Mouse (Mus musculus) hindbrain, embryonic 11.5 days (tissue): ENCODE measurements around the gene Lsm14b. TPM values are rescaled to one million over a fixed set of nuclear protein-coding genes. Genes with fewer than 3 reads are reported as not detected.

Experiments used
- ATAC-seq: fragments of 200-750 bp; cut with Nextera tagmentation; 2 replicates; pipeline ENCODE4 v1.8.0; 2017; ENCODE audit warnings: mild to moderate bottlenecking, moderate TSS enrichment, moderate library complexity; ENCODE audit not compliant: low FRiP score
- DNase-seq: peaks from one replicate; pipeline ENCODE4 v3.0.0-alpha.2; 2015; ENCODE audit warnings: low spot score
- H3K27ac ChIP-seq: fragments of 300-500 bp; sonication (generic); 2 replicates; pipeline ENCODE4 v1.5.1; 2014; ENCODE audit warnings: mild to moderate bottlenecking, low read depth, low read length
- H3K27me3 ChIP-seq: fragments of 300-500 bp; sonication (generic); 2 replicates; pipeline ENCODE4 v1.6.1; 2014; ENCODE audit warnings: mild to moderate bottlenecking, low read length, moderate library complexity, mixed read lengths; ENCODE audit not compliant: control insufficient read depth, insufficient read depth
- H3K36me3 ChIP-seq: fragments of 300-500 bp; sonication (generic); 2 replicates; pipeline ENCODE4 v1.6.1; 2014; ENCODE audit warnings: mild to moderate bottlenecking, low read length, moderate library complexity, mixed read lengths; ENCODE audit not compliant: control insufficient read depth, insufficient read depth
- H3K4me1 ChIP-seq: fragments of 300-500 bp; sonication (generic); replicated peaks from 2 replicates; pipeline ENCODE4 v1.6.1; 2014; ENCODE audit warnings: low read length, mixed read lengths; ENCODE audit not compliant: control insufficient read depth, insufficient read depth
- H3K4me2 ChIP-seq: fragments of 300-500 bp; sonication (generic); replicated peaks from 2 replicates; pipeline ENCODE4 v1.6.1; 2014; ENCODE audit warnings: mild to moderate bottlenecking, low read depth, low read length
- H3K4me3 ChIP-seq: fragments of 300-500 bp; sonication (generic); 2 replicates; pipeline ENCODE4 v1.5.1; 2014; ENCODE audit warnings: low read depth, low read length
- H3K9ac ChIP-seq: fragments of 300-500 bp; sonication (generic); 2 replicates; pipeline ENCODE4 v1.6.1; 2014; ENCODE audit warnings: low read depth, low read length
- H3K9me3 ChIP-seq: fragments of 300-500 bp; sonication (generic); 2 replicates; pipeline ENCODE4 v1.6.1; 2016; ENCODE audit warnings: low read length; ENCODE audit not compliant: control insufficient read depth
- WGBS: fragments of 180-500 bp; shearing (Covaris S2); extraction: QIAGEN DNeasy Blood & Tissue Kit; methylation state at CpG from one replicate; pipeline ENCODE4 v1.1.7; 2014; 5-methylcytosine and 5-hydroxymethylcytosine counted together
- polyA plus RNA-seq: library from polyadenylated mRNA; unstranded; fragments of >200 nt; fragmentation: Nextera tagmentation; extraction: Ambion mirVana; gene quantifications from 2 replicates; pipeline ENCODE4 v1.2.1, GENCODE M21; 2014

Gene Lsm14b
- polyA plus RNA-seq, 1 experiment from 2014 or later: 13.5 TPM

DNA sequence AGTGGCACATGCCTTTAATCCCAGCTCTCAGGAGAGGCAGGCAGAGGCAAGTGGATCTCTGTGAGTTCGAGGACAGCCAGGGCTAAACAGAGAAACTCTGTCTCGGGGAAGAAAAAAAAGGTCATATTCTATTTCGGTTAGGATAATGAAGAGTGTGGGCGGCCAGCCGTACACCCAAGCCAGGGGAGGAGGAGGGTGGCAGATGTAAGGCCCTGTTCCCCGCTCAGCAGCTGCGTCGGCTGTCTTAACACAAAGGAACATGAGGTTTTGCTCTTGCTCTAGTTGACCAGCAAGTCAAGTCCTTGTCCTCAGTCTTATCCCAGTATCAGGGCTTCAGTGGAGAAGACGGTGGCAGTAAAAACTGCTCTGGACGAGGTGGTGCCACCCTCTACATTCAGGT is 58.3 kb downstream of the Lsm14b start:
- Histone ChIP-seq H3K9ac (no peak overlapping the region), H3K36me3 (peaks cover 2% of the 10 kb centered on the region; the same call in 1 of the 2 replicates), H3K9me3 (no peaks in the 10 kb centered on the region), H3K27me3 (no peaks in the 10 kb centered on the region), H3K4me1 (no peaks in the 10 kb centered on the region), H3K27ac (no peak overlapping the region), H3K4me3 (no peak overlapping the region), H3K4me2 (no peak overlapping the region)
- 94% methylated on average over 10 of the region's 10 CpGs for WGBS
- DNase-seq (no peak), ATAC-seq (no peak)

DNA sequence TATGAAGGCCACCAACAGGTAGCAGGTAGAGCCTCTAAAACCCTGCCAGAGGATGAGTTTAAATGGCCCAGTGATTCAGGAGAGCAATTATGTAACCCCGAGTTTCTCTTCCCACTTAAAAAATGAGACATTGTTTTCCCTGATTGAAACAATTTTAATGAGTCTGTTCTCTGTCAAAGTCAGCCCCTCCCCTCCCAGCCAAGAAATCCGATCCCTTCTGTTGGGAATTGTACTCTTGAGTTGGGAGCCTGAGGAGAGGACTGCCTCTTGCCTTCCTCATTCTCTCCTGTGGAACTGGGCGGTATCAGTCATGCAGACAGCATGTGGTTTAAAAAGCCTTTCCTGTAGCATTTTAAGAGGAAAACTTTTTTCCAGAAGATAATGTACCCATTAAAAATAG is 59.8 kb downstream of the Lsm14b start:
- Histone ChIP-seq H3K36me3 (peaks cover 2% of the 10 kb centered on the region; the same call in 1 of the 2 replicates), H3K9me3 (no peaks in the 10 kb centered on the region), H3K9ac (no peak overlapping the region), H3K4me3 (no peak overlapping the region), H3K4me1 (no peaks in the 10 kb centered on the region), H3K27me3 (no peaks in the 10 kb centered on the region), H3K27ac (no peak overlapping the region), H3K4me2 (no peak overlapping the region)
- no peak for DNase-seq
- ATAC-seq: no peak
- 48% methylated on average over 3 of the region's 3 CpGs for WGBS

Other genes starting within 250 kb of the Lsm14b start
- 6.2 and 9.2 TPM in 2 replicates for gene Taf4, start 48.3 kb upstream of the Lsm14b start, polyA plus RNA-seq
- gene Psma7, start 17.4 kb downstream of the Lsm14b start, polyA plus RNA-seq: 756 and 797 TPM in 2 replicates
- 18.5 and 19.9 TPM in 2 replicates for gene Ss18l1, start 17.5 kb downstream of the Lsm14b start, polyA plus RNA-seq
- gene Mtg2, start 45.6 kb downstream of the Lsm14b start, polyA plus RNA-seq: 26.3 and 31.5 TPM in 2 replicates
- 2.6 and 2.7 TPM in 2 replicates for gene Hrh3, start 79.5 kb downstream of the Lsm14b start, polyA plus RNA-seq
- gene Osbpl2, start 94.3 kb downstream of the Lsm14b start, polyA plus RNA-seq: 42.1 and 42.2 TPM in 2 replicates
- gene Adrm1, start 146.5 kb downstream of the Lsm14b start, polyA plus RNA-seq: 174 and 183 TPM in 2 replicates
- gene Lama5, start 200.9 kb downstream of the Lsm14b start, polyA plus RNA-seq: 3.3 and 4.4 TPM in 2 replicates
- gene Rps21, start 232.4 kb downstream of the Lsm14b start, polyA plus RNA-seq: 432 and 442 TPM in 2 replicates
- 14.0 and 16.8 TPM in 2 replicates for gene Cables2, start 248.5 kb downstream of the Lsm14b start, polyA plus RNA-seq